Comparison of ENCODE assay signal across 1 mouse cellular context in genomic region chr17:56988921-56989430, GRCm38 (mm10).
TF ChIP-seq lines count a peak whose summit lies in the region.

No protein-coding gene starts in this region.

TF ChIP-seq in MEL, 35 proteins besides CTCF, POLR2A, EP300 and RAD21 (continued from another document):
- no peak for TF ChIP-seq TBP (IDR thresholded peaks at IDR 0.05; ENCODE audit: low read depth, low read length)
